Mouse (Mus musculus) C3H10T1/2 (cell line): ENCODE data around the gene Cyp19a1. TPM values are rescaled to one million over a fixed set of nuclear protein-coding genes. Genes with fewer than 3 reads are reported as not detected.

ENCODE experiments used
- polyA plus RNA-seq, 2 experiments: library from polyadenylated mRNA; unstranded; fragments of >200 nt; fragmentation: generic; extraction: Trizol; gene quantifications; one replicate each; pipeline ENCODE4 v1.2.1; 2012; ENCODE audit warnings: missing spikeins in 2 of 2

Cyp19a1 gene
- not detected for polyA plus RNA-seq

DNA sequence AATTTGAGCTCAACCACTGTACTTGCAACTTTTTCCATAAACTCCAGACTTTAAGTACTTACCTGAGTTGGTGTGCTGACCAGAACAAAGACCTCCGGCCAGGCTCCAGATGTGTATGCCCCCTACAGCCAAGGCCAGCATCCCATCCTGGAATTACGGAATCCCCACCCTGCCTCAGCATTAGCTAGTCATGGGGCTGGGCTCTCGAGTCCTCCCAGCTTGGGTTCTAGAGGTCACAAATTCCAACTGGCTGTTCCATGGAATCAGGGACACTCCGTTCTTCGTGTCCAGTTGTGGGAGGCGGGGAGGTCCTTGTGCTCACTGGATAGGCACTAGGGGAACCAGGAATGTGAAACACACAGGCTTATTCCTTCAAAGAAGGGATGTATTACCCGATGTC, at the start of gene Cyp19a1:
Gene Cyp19a1, minus strand, starts transcription at position 101 of the 400 bp plus-strand sequence.

DNA sequence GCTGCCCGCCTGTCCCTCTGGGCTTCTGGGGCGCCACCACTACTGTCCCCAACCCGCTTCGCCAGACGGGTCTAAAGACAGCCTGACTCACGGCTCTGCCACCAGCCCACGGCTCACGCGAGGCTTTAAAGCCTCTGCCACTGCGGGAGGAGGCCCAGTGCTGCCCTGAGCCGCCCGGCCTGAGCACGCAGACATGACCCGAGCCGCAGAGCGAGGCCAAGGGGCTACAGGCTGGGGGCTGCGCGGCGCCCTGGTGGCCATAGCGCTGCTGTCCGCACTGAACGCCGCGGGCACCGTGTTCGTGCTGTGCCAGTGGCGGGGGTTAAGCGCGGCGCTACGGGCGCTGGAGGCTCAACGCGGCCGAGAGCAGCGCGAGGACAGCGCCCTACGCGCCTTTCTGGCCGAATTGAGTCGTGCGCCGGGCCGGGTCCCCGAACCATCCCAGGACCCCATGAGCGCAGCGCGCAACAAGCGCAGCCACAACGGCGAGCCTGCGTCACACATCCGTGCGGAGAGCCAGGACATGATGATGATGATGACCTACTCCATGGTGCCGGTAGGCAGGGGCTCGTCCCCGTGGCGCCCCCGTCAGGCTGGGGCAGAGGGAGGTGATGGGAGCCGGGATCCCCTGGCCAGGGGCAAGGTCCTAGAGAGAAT, 18.5 kb upstream of the Cyp19a1 start, which contains the start of gene Gldn:
Gene Gldn, plus strand, starts transcription at position 156 of the 657 bp plus-strand sequence.

Other genes starting within 250 kb of the Cyp19a1 start
- not detected for gene Tnfaip8l3, start 199.7 kb downstream of the Cyp19a1 start, polyA plus RNA-seq
- gene Gldn, start 18.4 kb upstream of the Cyp19a1 start, polyA plus RNA-seq = under 1 TPM in 1 of 2 experiments, not detected in 1; 0.01 TPM
- gene Dmxl2, start 233.5 kb upstream of the Cyp19a1 start, polyA plus RNA-seq = under 1 TPM; 0.04 to 0.33 TPM